Mouse (Mus musculus): Measurements from ENCODE around the gene Enah.
A peak's percentile ranks its signal among the peaks of the same experiment; 100 is the strongest.

The Enah gene

GRCm38 (mm10) chr1:182055122-182055521, 35.3 kb upstream of the Enah start:
- Histone ChIP-seq H3K4me3 (replicated peaks; ENCODE audit: low read length) (peak overlapping the region; percentile 62), H3K27me3 (ENCODE audit: insufficient read depth, low read length) (no peaks in the 10 kb centered on the region), H3K36me3 (ENCODE audit: insufficient read depth, low read length) (no peaks in the 10 kb centered on the region), H3K4me1 (replicated peaks; ENCODE audit: low read depth, low read length) (peaks cover 95% of the 10 kb centered on the region), H3K9me3 (ENCODE audit: low read length) (no peaks in the 10 kb centered on the region)
- no peak for TF ChIP-seq NANOG (IDR thresholded peaks at IDR 0.05; ENCODE audit: borderline replicate concordance, low read length)
- no peak for TF ChIP-seq POU5F1 (IDR thresholded peaks at IDR 0.05; ENCODE audit: borderline replicate concordance, low read length)
- no peak for TF ChIP-seq CTCF (conservative IDR thresholded peaks at IDR 0.05; ENCODE audit: low read length)

- Histone ChIP-seq H3K9me3 (ENCODE audit: low read length) (no peaks in the 10 kb centered on the region), H3K4me1 (replicated peaks; ENCODE audit: low read depth, low read length) (peaks cover 95% of the 10 kb centered on the region), H3K36me3 (ENCODE audit: insufficient read depth, low read length) (no peaks in the 10 kb centered on the region), H3K27me3 (ENCODE audit: insufficient read depth, low read length) (no peaks in the 10 kb centered on the region), H3K4me3 (replicated peaks; ENCODE audit: low read length) (peak overlapping the region; percentile 62)
- TF ChIP-seq NANOG (IDR thresholded peaks at IDR 0.05; ENCODE audit: borderline replicate concordance, low read length): no peak
- no peak for TF ChIP-seq CTCF (conservative IDR thresholded peaks at IDR 0.05; ENCODE audit: low read length)
- TF ChIP-seq POU5F1 (IDR thresholded peaks at IDR 0.05; ENCODE audit: borderline replicate concordance, low read length): no peak
These were observed 34.9 kb upstream of the Enah start for GRCm38 (mm10) chr1:182054651-182055050.

- Histone ChIP-seq H3K27me3 (ENCODE audit: insufficient read depth, low read length) (no peaks in the 10 kb centered on the region), H3K4me3 (replicated peaks; ENCODE audit: low read length) (no peak overlapping the region), H3K9me3 (ENCODE audit: low read length) (no peaks in the 10 kb centered on the region), H3K4me1 (replicated peaks; ENCODE audit: low read depth, low read length) (peaks cover 86% of the 10 kb centered on the region), H3K36me3 (ENCODE audit: insufficient read depth, low read length) (no peaks in the 10 kb centered on the region)
- TF ChIP-seq NANOG (IDR thresholded peaks at IDR 0.05; ENCODE audit: borderline replicate concordance, low read length) (no peak), POU5F1 (IDR thresholded peaks at IDR 0.05; ENCODE audit: borderline replicate concordance, low read length) (no peak), CTCF (conservative IDR thresholded peaks at IDR 0.05; ENCODE audit: low read length) (no peak)
These were observed 33.2 kb upstream of the Enah start for GRCm38 (mm10) chr1:182052973-182053372.

GRCm38 (mm10) chr1:182052385-182052784, 32.6 kb upstream of the Enah start:
- Histone ChIP-seq H3K9me3 (ENCODE audit: low read length) (no peaks in the 10 kb centered on the region), H3K4me1 (replicated peaks; ENCODE audit: low read depth, low read length) (peaks cover 81% of the 10 kb centered on the region), H3K27me3 (ENCODE audit: insufficient read depth, low read length) (no peaks in the 10 kb centered on the region), H3K4me3 (replicated peaks; ENCODE audit: low read length) (no peak overlapping the region), H3K36me3 (ENCODE audit: insufficient read depth, low read length) (no peaks in the 10 kb centered on the region)
- no peak for TF ChIP-seq CTCF (conservative IDR thresholded peaks at IDR 0.05; ENCODE audit: low read length)
- no peak for TF ChIP-seq POU5F1 (IDR thresholded peaks at IDR 0.05; ENCODE audit: borderline replicate concordance, low read length)
- no peak for TF ChIP-seq NANOG (IDR thresholded peaks at IDR 0.05; ENCODE audit: borderline replicate concordance, low read length)

- no peaks in the 10 kb centered on the region for H3K9me3 ChIP-seq (ENCODE audit: low read length)
- no peak for TF ChIP-seq CTCF (conservative IDR thresholded peaks at IDR 0.05; ENCODE audit: low read length)
- no peak for TF ChIP-seq POU5F1 (IDR thresholded peaks at IDR 0.05; ENCODE audit: borderline replicate concordance, low read length)
- no peak for TF ChIP-seq NANOG (IDR thresholded peaks at IDR 0.05; ENCODE audit: borderline replicate concordance, low read length)
- peaks cover 68% of the 10 kb centered on the region for H3K4me1 ChIP-seq (replicated peaks; ENCODE audit: low read depth, low read length)
- no peaks in the 10 kb centered on the region for H3K36me3 ChIP-seq (ENCODE audit: insufficient read depth, low read length)
- H3K4me3 ChIP-seq (replicated peaks; ENCODE audit: low read length): no peak overlapping the region
- H3K27me3 ChIP-seq (ENCODE audit: insufficient read depth, low read length): no peaks in the 10 kb centered on the region
These were observed 30.0 kb upstream of the Enah start for GRCm38 (mm10) chr1:182049813-182050212.

GRCm38 (mm10) chr1:182048101-182048500, 28.3 kb upstream of the Enah start:
- H3K4me3 ChIP-seq (replicated peaks; ENCODE audit: low read length): no peak overlapping the region
- H3K4me1 ChIP-seq (replicated peaks; ENCODE audit: low read depth, low read length): peaks cover 65% of the 10 kb centered on the region
- no peaks in the 10 kb centered on the region for H3K27me3 ChIP-seq (ENCODE audit: insufficient read depth, low read length)
- no peak for TF ChIP-seq CTCF (conservative IDR thresholded peaks at IDR 0.05; ENCODE audit: low read length)
- no peak for TF ChIP-seq NANOG (IDR thresholded peaks at IDR 0.05; ENCODE audit: borderline replicate concordance, low read length)
- TF ChIP-seq POU5F1 (IDR thresholded peaks at IDR 0.05; ENCODE audit: borderline replicate concordance, low read length): no peak
- no peaks in the 10 kb centered on the region for H3K9me3 ChIP-seq (ENCODE audit: low read length)
- H3K36me3 ChIP-seq (ENCODE audit: insufficient read depth, low read length): no peaks in the 10 kb centered on the region

- TF ChIP-seq POU5F1 (IDR thresholded peaks at IDR 0.05; ENCODE audit: borderline replicate concordance, low read length) (no peak), NANOG (IDR thresholded peaks at IDR 0.05; ENCODE audit: borderline replicate concordance, low read length) (no peak), CTCF (conservative IDR thresholded peaks at IDR 0.05; ENCODE audit: low read length) (no peak)
- Histone ChIP-seq H3K27me3 (ENCODE audit: insufficient read depth, low read length) (no peaks in the 10 kb centered on the region), H3K4me1 (replicated peaks; ENCODE audit: low read depth, low read length) (peaks cover 63% of the 10 kb centered on the region), H3K36me3 (ENCODE audit: insufficient read depth, low read length) (no peaks in the 10 kb centered on the region), H3K9me3 (ENCODE audit: low read length) (no peaks in the 10 kb centered on the region), H3K4me3 (replicated peaks; ENCODE audit: low read length) (no peak overlapping the region)
These were observed 27.4 kb upstream of the Enah start for GRCm38 (mm10) chr1:182047016-182047690.

GRCm38 (mm10) chr1:182045208-182045607, 25.4 kb upstream of the Enah start:
- Histone ChIP-seq H3K9me3 (ENCODE audit: low read length) (no peaks in the 10 kb centered on the region), H3K4me1 (replicated peaks; ENCODE audit: low read depth, low read length) (peaks cover 65% of the 10 kb centered on the region), H3K36me3 (ENCODE audit: insufficient read depth, low read length) (no peaks in the 10 kb centered on the region), H3K27me3 (ENCODE audit: insufficient read depth, low read length) (no peaks in the 10 kb centered on the region), H3K4me3 (replicated peaks; ENCODE audit: low read length) (no peak overlapping the region)
- TF ChIP-seq POU5F1 (IDR thresholded peaks at IDR 0.05; ENCODE audit: borderline replicate concordance, low read length) (no peak), CTCF (conservative IDR thresholded peaks at IDR 0.05; ENCODE audit: low read length) (no peak), NANOG (IDR thresholded peaks at IDR 0.05; ENCODE audit: borderline replicate concordance, low read length) (no peak)

GRCm38 (mm10) chr1:182040538-182040937, 20.7 kb upstream of the Enah start:
- TF ChIP-seq NANOG (IDR thresholded peaks at IDR 0.05; ENCODE audit: borderline replicate concordance, low read length): no peak
- no peak for TF ChIP-seq CTCF (conservative IDR thresholded peaks at IDR 0.05; ENCODE audit: low read length)
- TF ChIP-seq POU5F1 (IDR thresholded peaks at IDR 0.05; ENCODE audit: borderline replicate concordance, low read length): no peak
- Histone ChIP-seq H3K36me3 (ENCODE audit: insufficient read depth, low read length) (no peaks in the 10 kb centered on the region), H3K4me3 (replicated peaks; ENCODE audit: low read length) (no peak overlapping the region), H3K4me1 (replicated peaks; ENCODE audit: low read depth, low read length) (peaks cover 83% of the 10 kb centered on the region), H3K27me3 (ENCODE audit: insufficient read depth, low read length) (no peaks in the 10 kb centered on the region), H3K9me3 (ENCODE audit: low read length) (no peaks in the 10 kb centered on the region)
